Mouse (Mus musculus) hindbrain, embryonic 13.5 days (tissue): ENCODE results near the gene Thrsp. TPM values are rescaled to one million over a fixed set of nuclear protein-coding genes. Genes with fewer than 3 reads are reported as not detected.
"Not testable (repeated sequence)": the region's sequence is repeated elsewhere in the genome, so short reads cannot be mapped to it uniquely, and the experiment has no call there.

ENCODE experiments used
- ATAC-seq: fragments of 200-750 bp; cut with Nextera tagmentation; 2 replicates; pipeline ENCODE4 v1.8.0; 2017; ENCODE audit warnings: moderate TSS enrichment; ENCODE audit not compliant: low FRiP score
- H3K27ac ChIP-seq: fragments of 300-500 bp; sonication (generic); 2 replicates; pipeline ENCODE4 v1.5.1; 2015; ENCODE audit warnings: inconsistent platforms, mild to moderate bottlenecking, moderate library complexity
- H3K27me3 ChIP-seq: fragments of 300-500 bp; sonication (generic); 2 replicates; pipeline ENCODE4 v1.6.1; 2015; ENCODE audit warnings: mild to moderate bottlenecking, inconsistent platforms
- H3K36me3 ChIP-seq: fragments of 300-500 bp; sonication (generic); 2 replicates; pipeline ENCODE4 v1.6.1; 2015; ENCODE audit warnings: mild to moderate bottlenecking, inconsistent platforms
- H3K4me1 ChIP-seq: fragments of 300-500 bp; sonication (generic); replicated peaks from 2 replicates; pipeline ENCODE4 v1.6.1; 2015; ENCODE audit warnings: inconsistent platforms
- H3K4me2 ChIP-seq: fragments of 300-500 bp; sonication (generic); 2 replicates; pipeline ENCODE4 v1.6.1; 2015; ENCODE audit warnings: inconsistent platforms, mild to moderate bottlenecking, moderate library complexity
- H3K4me3 ChIP-seq: fragments of 300-500 bp; sonication (generic); 2 replicates; pipeline ENCODE4 v1.5.1; 2015; ENCODE audit warnings: mild to moderate bottlenecking, inconsistent platforms
- H3K9ac ChIP-seq: fragments of 300-500 bp; sonication (generic); 2 replicates; pipeline ENCODE4 v1.6.1; 2015; ENCODE audit warnings: mild to moderate bottlenecking, inconsistent platforms
- H3K9me3 ChIP-seq: fragments of 300-500 bp; sonication (generic); 2 replicates; pipeline ENCODE4 v1.6.1; 2016; ENCODE audit warnings: inconsistent platforms
- WGBS: fragments of 180-500 bp; shearing (Covaris S2); methylation state at CpG from one replicate; pipeline ENCODE4 v1.1.7; 2015; 5-methylcytosine and 5-hydroxymethylcytosine counted together
- polyA plus RNA-seq: library from polyadenylated mRNA; unstranded; fragments of >200 nt; fragmentation: Nextera tagmentation; extraction: Ambion mirVana; gene quantifications from 2 replicates; pipeline ENCODE4 v1.2.1, GENCODE M21; 2015

Thrsp gene
- 1.8 and 2.6 TPM in 2 replicates for polyA plus RNA-seq

- ATAC-seq: no peak
- no peak within 1 kb of the TSS for H3K4me2 ChIP-seq
Observed at GRCm38 (mm10) chr7:97416906-97417777, at the start of gene Thrsp. Gene Thrsp, minus strand, starts transcription at chr7:97417730.

DNA sequence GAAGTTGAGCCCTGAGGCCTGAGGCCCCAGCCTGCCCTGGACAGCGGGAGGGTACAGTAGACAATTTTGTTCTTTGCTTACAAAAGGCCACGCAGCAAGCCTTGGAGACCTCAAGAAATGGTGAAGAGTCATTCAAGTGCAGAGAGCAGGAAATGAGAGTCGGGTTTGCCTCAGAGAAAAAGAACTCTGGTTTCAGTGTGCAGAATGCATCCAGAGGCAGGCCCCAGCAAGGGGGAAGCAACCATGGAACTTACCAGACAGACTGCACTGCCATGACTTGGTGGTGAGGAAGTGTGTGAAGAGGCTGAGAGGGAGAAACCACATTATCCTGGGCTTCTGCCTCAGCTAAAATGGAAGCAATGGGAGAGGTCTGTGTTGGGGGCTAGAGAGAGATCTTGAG, 38.0 kb upstream of the Thrsp start:
- 82% methylated on average over 3 of the region's 3 CpGs for WGBS
- H3K9me3 ChIP-seq: no peaks in the 10 kb centered on the region
- no peak for ATAC-seq
- H3K4me1 ChIP-seq: peaks cover 10% of the 10 kb centered on the region
- H3K4me2 ChIP-seq: no peak overlapping the region
- 0 out of 2 replicates have a peak, but pooled peaks cover 13% of the 10 kb centered on the region for H3K27me3 ChIP-seq
- H3K36me3 ChIP-seq: no peaks in the 10 kb centered on the region
- H3K4me3 ChIP-seq: no peak overlapping the region
- no peak overlapping the region for H3K9ac ChIP-seq
- no peak overlapping the region for H3K27ac ChIP-seq

More at GRCm38 (mm10) chr7:97416906-97417777, at the start of gene Thrsp:
- no peaks in the 10 kb centered on the region for H3K27me3 ChIP-seq
- H3K9ac ChIP-seq: no peak within 1 kb of the TSS
- WGBS: 78% methylated on average over 25 of the region's 25 CpGs
- H3K4me3 ChIP-seq: no peak within 1 kb of the TSS
- H3K36me3 ChIP-seq: peaks cover 9% of the 10 kb centered on the region
- no peaks in the 10 kb centered on the region for H3K9me3 ChIP-seq
- H3K4me1 ChIP-seq: peaks cover 15% of the 10 kb centered on the region
- no peak within 1 kb of the TSS for H3K27ac ChIP-seq

DNA sequence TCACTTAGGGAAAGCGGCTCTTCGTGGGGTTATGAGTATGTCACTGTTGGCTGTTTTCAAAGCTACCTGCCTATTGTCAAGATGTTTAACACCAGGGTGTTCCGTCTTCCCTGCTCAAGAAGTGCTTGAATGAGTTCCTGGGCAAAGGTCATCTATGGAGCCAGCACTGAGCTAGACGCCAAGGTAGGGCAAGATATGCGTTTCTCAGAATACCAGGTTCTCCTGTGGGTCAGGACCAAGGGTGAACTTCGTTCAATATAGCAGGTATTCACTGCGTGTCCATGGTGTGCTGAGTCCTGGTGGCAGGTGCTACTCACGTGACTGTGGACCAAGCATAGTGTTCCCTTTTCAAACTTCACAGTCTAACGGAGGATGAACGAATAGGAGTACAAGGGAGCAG, 37.3 kb upstream of the Thrsp start:
- no peak overlapping the region for H3K4me2 ChIP-seq
- H3K4me1 ChIP-seq: peaks cover 10% of the 10 kb centered on the region

GRCm38 (mm10) chr7:97453141-97453921, 35.8 kb upstream of the Thrsp start:
- no peaks in the 10 kb centered on the region for H3K36me3 ChIP-seq
- H3K4me2 ChIP-seq: peak overlapping the region; percentile 48
- H3K9ac ChIP-seq: peak overlapping the region; percentile 21; the same call in 1 of the 2 replicates
- ATAC-seq: no peak
- H3K27ac ChIP-seq: no peak overlapping the region
- peak overlapping the region; percentile 23 for H3K4me3 ChIP-seq
- peaks cover 10% of the 10 kb centered on the region for H3K4me1 ChIP-seq
- H3K9me3 ChIP-seq: peaks cover 8% of the 10 kb centered on the region; the same call in 1 of the 2 replicates
- 10% methylated on average over 27 of the region's 27 CpGs for WGBS
- 0 out of 2 replicates have a peak, but pooled peaks cover 13% of the 10 kb centered on the region for H3K27me3 ChIP-seq

More for the DNA sequence above, 37.3 kb upstream of the Thrsp start:
- Histone ChIP-seq H3K4me3 (no peak overlapping the region), H3K9me3 (no peaks in the 10 kb centered on the region), H3K9ac (no peak overlapping the region), H3K36me3 (no peaks in the 10 kb centered on the region), H3K27me3 (0 out of 2 replicates have a peak, but pooled peaks cover 13% of the 10 kb centered on the region), H3K27ac (no peak overlapping the region)
- 95% methylated on average over 10 of the region's 10 CpGs for WGBS
- no peak for ATAC-seq

GRCm38 (mm10) chr7:97452196-97452595, 34.7 kb upstream of the Thrsp start:
- peaks cover 13% of the 10 kb centered on the region for H3K4me1 ChIP-seq
- H3K36me3 ChIP-seq: no peaks in the 10 kb centered on the region
- H3K4me2 ChIP-seq: no peak overlapping the region
- no peak for ATAC-seq
- H3K4me3 ChIP-seq: no peak overlapping the region
- H3K9me3 ChIP-seq: peaks cover 8% of the 10 kb centered on the region; the same call in 1 of the 2 replicates
- H3K9ac ChIP-seq: no peak overlapping the region
- WGBS: 84% methylated on average over 6 of the region's 6 CpGs
- 0 out of 2 replicates have a peak, but pooled peaks cover 13% of the 10 kb centered on the region for H3K27me3 ChIP-seq
- no peak overlapping the region for H3K27ac ChIP-seq

- H3K4me1 ChIP-seq: peaks cover 22% of the 10 kb centered on the region
- H3K9ac ChIP-seq, H3K9me3 ChIP-seq, H3K4me2 ChIP-seq, H3K27ac ChIP-seq, H3K36me3 ChIP-seq, ATAC-seq, H3K4me3 ChIP-seq: not testable (repeated sequence)
- H3K27me3 ChIP-seq: 0 out of 2 replicates have a peak, but pooled peaks cover 13% of the 10 kb centered on the region
- WGBS: 81% methylated on average over 2 of the region's 2 CpGs
Observed at GRCm38 (mm10) chr7:97451023-97451422, 33.5 kb upstream of the Thrsp start, which contains the start of gene Kctd14. Gene Kctd14, plus strand, starts transcription at chr7:97451323.

DNA sequence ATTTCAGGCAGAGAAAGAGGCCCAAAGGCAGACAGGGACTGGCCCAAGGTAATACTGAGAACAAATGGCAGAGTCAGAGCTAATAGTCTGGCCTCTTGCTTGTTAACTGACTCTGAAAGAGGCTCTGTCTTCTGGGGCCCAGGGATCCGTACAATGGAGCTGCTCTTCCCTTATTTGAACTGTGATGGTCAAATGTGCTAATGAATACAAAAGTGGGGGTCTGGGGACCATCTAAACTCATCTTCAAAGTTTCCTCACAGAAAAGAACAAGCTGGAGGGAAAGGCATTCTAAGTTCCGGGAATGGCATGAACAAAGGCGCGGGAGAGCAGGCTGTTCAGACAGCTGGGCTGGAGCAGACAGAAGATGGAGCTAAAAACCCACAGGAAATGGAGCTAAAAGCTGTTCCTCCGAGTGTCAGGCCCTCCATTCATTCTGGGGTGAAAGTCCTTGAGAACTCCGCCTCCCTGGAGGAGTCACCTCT, 29.6 kb upstream of the Thrsp start:
- ATAC-seq: peak; percentile 84
- WGBS: 41% methylated on average over 6 of the region's 6 CpGs

GRCm38 (mm10) chr7:97446171-97446925, 28.8 kb upstream of the Thrsp start:
- Histone ChIP-seq H3K9me3 (peaks cover 8% of the 10 kb centered on the region; the same call in 1 of the 2 replicates), H3K27ac (peak overlapping the region; percentile 94), H3K27me3 (no peaks in the 10 kb centered on the region), H3K4me3 (no peak overlapping the region), H3K4me2 (no peak overlapping the region), H3K9ac (no peak overlapping the region), H3K4me1 (peaks cover 12% of the 10 kb centered on the region; the same call in 1 of the 2 replicates), H3K36me3 (no peaks in the 10 kb centered on the region)
- ATAC-seq: peak; percentile 97
- WGBS: 25% methylated on average over 6 of the region's 6 CpGs

More for the DNA sequence above, 29.6 kb upstream of the Thrsp start:
- H3K9ac ChIP-seq: no peak overlapping the region
- H3K9me3 ChIP-seq: peaks cover 8% of the 10 kb centered on the region; the same call in 1 of the 2 replicates
- no peaks in the 10 kb centered on the region for H3K27me3 ChIP-seq
- no peak overlapping the region for H3K4me3 ChIP-seq
- peaks cover 12% of the 10 kb centered on the region; the same call in 1 of the 2 replicates for H3K4me1 ChIP-seq
- no peaks in the 10 kb centered on the region for H3K36me3 ChIP-seq
- H3K4me2 ChIP-seq: no peak overlapping the region
- peak overlapping the region; percentile 94 for H3K27ac ChIP-seq

GRCm38 (mm10) chr7:97438986-97439385, 21.5 kb upstream of the Thrsp start:
- H3K4me2 ChIP-seq: no peak overlapping the region
- H3K27ac ChIP-seq: no peak overlapping the region
- H3K9ac ChIP-seq: no peak overlapping the region
- H3K27me3 ChIP-seq: no peaks in the 10 kb centered on the region
- no peaks in the 10 kb centered on the region for H3K36me3 ChIP-seq
- no peak overlapping the region for H3K4me3 ChIP-seq
- H3K4me1 ChIP-seq: no peaks in the 10 kb centered on the region
- no peak for ATAC-seq
- no peaks in the 10 kb centered on the region for H3K9me3 ChIP-seq

- no peak overlapping the region for H3K4me2 ChIP-seq
- H3K4me3 ChIP-seq: no peak overlapping the region
- no peak overlapping the region for H3K9ac ChIP-seq
- no peak for ATAC-seq
- no peaks in the 10 kb centered on the region for H3K36me3 ChIP-seq
- peaks cover 10% of the 10 kb centered on the region for H3K4me1 ChIP-seq
- no peaks in the 10 kb centered on the region for H3K9me3 ChIP-seq
- H3K27me3 ChIP-seq: no peaks in the 10 kb centered on the region
- 84% methylated on average over 10 of the region's 10 CpGs for WGBS
- H3K27ac ChIP-seq: no peak overlapping the region
Observed at GRCm38 (mm10) chr7:97434517-97434916, 17.0 kb upstream of the Thrsp start.

DNA sequence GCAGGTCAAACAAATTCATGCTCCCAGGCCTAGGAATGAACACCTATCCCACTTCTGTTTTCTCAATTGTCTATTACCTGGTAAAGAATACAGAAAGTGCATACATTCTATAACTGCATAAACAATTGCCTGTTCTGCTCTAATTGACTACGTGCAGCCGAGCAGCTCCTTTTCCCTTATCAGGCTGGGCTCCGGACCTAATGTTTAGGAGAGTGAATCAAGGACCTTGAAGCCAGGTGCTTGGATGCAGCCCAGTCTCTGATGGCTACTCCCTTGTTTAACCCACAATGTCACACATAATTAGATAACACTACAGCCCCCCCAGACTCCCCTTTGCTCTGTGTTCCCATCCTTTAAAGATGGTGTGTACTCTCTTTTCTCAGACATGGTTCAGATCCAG, 16.0 kb upstream of the Thrsp start:
- H3K4me3 ChIP-seq, H3K9me3 ChIP-seq, H3K9ac ChIP-seq, H3K27ac ChIP-seq, H3K27me3 ChIP-seq, H3K4me2 ChIP-seq, H3K36me3 ChIP-seq, ATAC-seq: not testable (repeated sequence)
- peaks cover 16% of the 10 kb centered on the region for H3K4me1 ChIP-seq
- WGBS: 81% methylated on average over 3 of the region's 3 CpGs
